Mouse (Mus musculus): ENCODE data around the gene Ccdc3. TPM values are rescaled to one million over a fixed set of nuclear protein-coding genes. Genes with fewer than 3 reads are reported as not detected.

The Ccdc3 gene
- polyA plus RNA-seq, 1 experiment from 2014 or later: 7.9 TPM

DNA sequence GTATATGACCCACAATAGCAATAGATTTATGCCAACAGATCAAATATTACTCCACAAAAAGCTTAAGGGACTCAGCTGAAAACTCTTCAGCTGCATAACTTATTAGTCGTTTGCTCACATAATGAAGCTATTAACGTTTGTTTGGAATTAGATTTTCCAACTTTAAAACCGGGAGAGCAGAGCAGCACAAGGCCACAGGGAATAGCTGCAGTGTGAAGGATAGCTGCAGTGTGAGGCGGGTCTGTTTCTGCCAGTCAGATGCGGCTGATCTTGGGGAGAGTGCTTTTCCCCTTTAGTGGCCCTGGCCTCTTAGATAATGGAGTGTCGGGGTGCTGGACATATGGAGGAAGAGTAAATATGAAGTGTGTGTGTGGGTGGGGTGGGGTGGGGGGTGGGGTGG, 6.9 kb downstream of the Ccdc3 start:
- no peaks in the 10 kb centered on the region for H3K36me3 ChIP-seq (ENCODE audit: control insufficient read depth, insufficient read depth, low read length)
- H3K27ac ChIP-seq (ENCODE audit: low read depth, low read length): no peak overlapping the region
- H3K9ac ChIP-seq (ENCODE audit: low read depth, low read length): no peak overlapping the region
- no peak overlapping the region for H3K4me2 ChIP-seq (ENCODE audit: low read length)
- WGBS: 52% methylated on average over 6 of the region's 6 CpGs
- no peaks in the 10 kb centered on the region for H3K27me3 ChIP-seq (replicated peaks; ENCODE audit: control insufficient read depth, insufficient read depth, low read length)
- no peak for ATAC-seq
- no peaks in the 10 kb centered on the region for H3K4me1 ChIP-seq (ENCODE audit: control insufficient read depth, insufficient read depth, low read depth, low read length)
- H3K4me3 ChIP-seq (ENCODE audit: low read length): no peak overlapping the region
- H3K9me3 ChIP-seq (ENCODE audit: control insufficient read depth, low read length): no peaks in the 10 kb centered on the region

DNA sequence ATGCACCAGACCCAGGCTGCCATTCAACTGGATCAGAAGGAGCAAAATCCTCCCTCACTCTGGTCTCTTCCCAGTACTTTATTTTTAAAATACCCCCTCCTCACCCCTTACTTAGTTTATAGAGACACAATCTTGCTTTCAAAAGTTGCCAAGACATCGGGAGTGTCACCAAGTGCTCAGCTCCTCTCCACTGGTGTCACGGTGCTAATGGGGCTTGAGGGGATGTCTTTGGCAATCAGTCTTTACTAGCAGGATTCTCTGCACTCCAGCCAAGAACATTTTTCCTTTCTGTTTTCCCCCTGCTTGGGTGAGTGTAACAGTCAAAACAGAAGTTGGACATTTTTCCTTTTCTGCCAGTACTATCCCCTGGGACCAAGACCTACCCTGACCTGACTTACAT, 10.3 kb downstream of the Ccdc3 start:
- 69% methylated on average over 2 of the region's 2 CpGs for WGBS
- Histone ChIP-seq H3K4me1 (ENCODE audit: control insufficient read depth, insufficient read depth, low read depth, low read length) (no peaks in the 10 kb centered on the region), H3K4me2 (ENCODE audit: low read length) (no peak overlapping the region)

DNA sequence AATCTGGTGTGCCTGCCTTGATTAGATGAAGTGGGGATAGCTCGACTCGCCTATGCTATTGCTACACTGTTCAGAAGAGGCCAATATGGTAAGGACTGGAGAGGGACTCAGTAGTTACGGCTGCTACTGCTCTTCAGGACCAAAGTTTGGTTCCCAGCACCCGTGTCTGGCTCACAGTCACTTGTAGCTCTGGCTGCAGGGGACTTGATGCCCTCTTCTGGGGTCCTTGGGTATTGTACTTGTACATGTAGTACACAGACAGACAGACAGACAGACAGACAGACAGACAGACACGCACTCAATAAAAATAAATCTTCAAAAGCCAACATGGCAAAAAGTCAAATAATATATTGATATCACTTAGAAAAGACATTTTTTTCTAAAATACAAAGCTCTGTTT, 17.1 kb downstream of the Ccdc3 start:
- WGBS: 95% methylated on average over 5 of the region's 5 CpGs

More for the DNA sequence above, 10.3 kb downstream of the Ccdc3 start:
- Histone ChIP-seq H3K36me3 (ENCODE audit: control insufficient read depth, insufficient read depth, low read length) (no peaks in the 10 kb centered on the region), H3K9ac (ENCODE audit: low read depth, low read length) (no peak overlapping the region), H3K27me3 (replicated peaks; ENCODE audit: control insufficient read depth, insufficient read depth, low read length) (no peaks in the 10 kb centered on the region), H3K9me3 (ENCODE audit: control insufficient read depth, low read length) (no peaks in the 10 kb centered on the region), H3K4me3 (ENCODE audit: low read length) (no peak overlapping the region), H3K27ac (ENCODE audit: low read depth, low read length) (no peak overlapping the region)
- no peak; the same call in 1 of the 2 replicates for ATAC-seq

DNA sequence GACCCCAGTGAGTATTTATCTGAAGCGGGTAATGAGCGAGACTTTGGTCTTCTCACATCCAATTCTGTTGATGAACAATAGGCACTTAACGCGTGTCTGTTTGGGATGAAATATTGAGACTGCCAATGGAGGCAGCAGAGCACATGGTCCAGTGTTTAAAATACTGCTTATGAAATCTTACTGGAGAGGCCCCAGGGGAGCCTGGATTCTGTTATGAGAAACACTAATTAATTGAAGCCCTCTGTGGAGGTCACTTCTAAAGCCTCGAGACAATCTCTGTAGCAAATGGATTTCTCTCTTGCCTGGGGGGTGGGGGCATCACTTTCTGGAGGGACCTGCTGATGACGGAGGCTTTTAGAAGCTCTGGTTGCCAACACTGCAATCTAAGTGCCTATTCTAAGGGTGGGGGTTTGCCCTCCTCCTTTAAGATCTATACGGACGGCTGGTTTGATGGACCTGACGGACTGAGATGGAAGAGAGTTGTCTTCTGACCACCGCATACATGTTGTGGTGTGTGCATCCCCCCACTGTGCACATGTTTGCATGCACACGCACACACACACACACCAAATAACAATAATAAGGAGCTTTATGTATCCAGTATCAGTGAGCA, 22.8 kb downstream of the Ccdc3 start:
- H3K4me2 ChIP-seq (ENCODE audit: low read length): no peak overlapping the region
- no peaks in the 10 kb centered on the region for H3K27me3 ChIP-seq (replicated peaks; ENCODE audit: control insufficient read depth, insufficient read depth, low read length)
- H3K9ac ChIP-seq (ENCODE audit: low read depth, low read length): no peak overlapping the region
- no peaks in the 10 kb centered on the region for H3K36me3 ChIP-seq (ENCODE audit: control insufficient read depth, insufficient read depth, low read length)
- no peak overlapping the region for H3K27ac ChIP-seq (ENCODE audit: low read depth, low read length)
- H3K9me3 ChIP-seq (ENCODE audit: control insufficient read depth, low read length): no peaks in the 10 kb centered on the region
- peak; percentile 34 for ATAC-seq
- no peaks in the 10 kb centered on the region for H3K4me1 ChIP-seq (ENCODE audit: control insufficient read depth, insufficient read depth, low read depth, low read length)
- H3K4me3 ChIP-seq (ENCODE audit: low read length): no peak overlapping the region
- 61% methylated on average over 11 of the region's 11 CpGs for whole genome bisulfite sequencing

More for the DNA sequence above, 17.1 kb downstream of the Ccdc3 start:
- no peaks in the 10 kb centered on the region for H3K27me3 ChIP-seq (replicated peaks; ENCODE audit: control insufficient read depth, insufficient read depth, low read length)
- H3K4me1 ChIP-seq (ENCODE audit: control insufficient read depth, insufficient read depth, low read depth, low read length): no peaks in the 10 kb centered on the region
- H3K4me3 ChIP-seq (ENCODE audit: low read length): no peak overlapping the region
- H3K4me2 ChIP-seq (ENCODE audit: low read length): no peak overlapping the region
- H3K27ac ChIP-seq (ENCODE audit: low read depth, low read length): no peak overlapping the region
- H3K36me3 ChIP-seq (ENCODE audit: control insufficient read depth, insufficient read depth, low read length): no peaks in the 10 kb centered on the region
- no peaks in the 10 kb centered on the region for H3K9me3 ChIP-seq (ENCODE audit: control insufficient read depth, low read length)
- H3K9ac ChIP-seq (ENCODE audit: low read depth, low read length): no peak overlapping the region
- ATAC-seq: no peak

DNA sequence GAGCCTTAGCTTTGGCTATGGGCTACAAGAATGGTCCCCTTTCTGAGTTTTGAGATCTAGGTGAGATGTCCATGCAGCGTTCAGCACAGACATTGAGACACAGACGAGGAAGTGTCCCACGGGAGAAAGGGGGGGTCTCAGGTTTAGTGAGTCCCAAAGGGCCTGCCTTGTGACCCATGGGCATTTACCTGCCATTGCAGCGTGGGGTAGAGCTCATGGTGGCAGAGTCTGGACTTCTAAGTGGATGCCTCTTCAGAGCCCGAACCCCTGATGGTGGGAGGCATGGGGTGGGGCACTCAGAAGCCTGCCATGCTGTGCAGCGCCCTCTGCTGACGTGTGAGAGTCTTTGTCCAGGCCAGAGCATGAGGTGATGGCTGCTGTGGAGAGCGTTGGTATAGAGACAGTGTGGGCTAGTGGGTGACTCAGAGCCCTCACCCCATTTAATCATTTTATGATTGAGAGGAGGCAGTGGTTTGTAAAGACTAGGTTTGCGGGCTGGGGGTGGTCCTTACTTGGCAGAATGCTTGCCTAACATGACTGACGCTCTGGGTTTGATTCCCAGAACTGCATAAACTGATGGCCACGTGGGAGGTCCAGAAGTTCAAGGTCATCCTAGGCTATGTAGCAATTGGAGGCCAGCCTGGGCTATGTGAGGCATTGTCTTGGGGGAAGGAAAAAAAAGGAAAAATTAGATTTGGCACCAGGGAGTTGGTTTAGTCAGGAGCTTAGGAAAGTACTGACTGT, 23.6 kb downstream of the Ccdc3 start:
- Histone ChIP-seq H3K27me3 (replicated peaks; ENCODE audit: control insufficient read depth, insufficient read depth, low read length) (no peaks in the 10 kb centered on the region), H3K36me3 (ENCODE audit: control insufficient read depth, insufficient read depth, low read length) (no peaks in the 10 kb centered on the region), H3K4me2 (ENCODE audit: low read length) (no peak overlapping the region), H3K9me3 (ENCODE audit: control insufficient read depth, low read length) (no peaks in the 10 kb centered on the region), H3K4me3 (ENCODE audit: low read length) (no peak overlapping the region), H3K9ac (ENCODE audit: low read depth, low read length) (no peak overlapping the region), H3K4me1 (ENCODE audit: control insufficient read depth, insufficient read depth, low read depth, low read length) (no peaks in the 10 kb centered on the region), H3K27ac (ENCODE audit: low read depth, low read length) (no peak overlapping the region)
- WGBS: 73% methylated on average over 11 of the region's 11 CpGs
- ATAC-seq: peak; percentile 56; the same call in 1 of the 2 replicates

DNA sequence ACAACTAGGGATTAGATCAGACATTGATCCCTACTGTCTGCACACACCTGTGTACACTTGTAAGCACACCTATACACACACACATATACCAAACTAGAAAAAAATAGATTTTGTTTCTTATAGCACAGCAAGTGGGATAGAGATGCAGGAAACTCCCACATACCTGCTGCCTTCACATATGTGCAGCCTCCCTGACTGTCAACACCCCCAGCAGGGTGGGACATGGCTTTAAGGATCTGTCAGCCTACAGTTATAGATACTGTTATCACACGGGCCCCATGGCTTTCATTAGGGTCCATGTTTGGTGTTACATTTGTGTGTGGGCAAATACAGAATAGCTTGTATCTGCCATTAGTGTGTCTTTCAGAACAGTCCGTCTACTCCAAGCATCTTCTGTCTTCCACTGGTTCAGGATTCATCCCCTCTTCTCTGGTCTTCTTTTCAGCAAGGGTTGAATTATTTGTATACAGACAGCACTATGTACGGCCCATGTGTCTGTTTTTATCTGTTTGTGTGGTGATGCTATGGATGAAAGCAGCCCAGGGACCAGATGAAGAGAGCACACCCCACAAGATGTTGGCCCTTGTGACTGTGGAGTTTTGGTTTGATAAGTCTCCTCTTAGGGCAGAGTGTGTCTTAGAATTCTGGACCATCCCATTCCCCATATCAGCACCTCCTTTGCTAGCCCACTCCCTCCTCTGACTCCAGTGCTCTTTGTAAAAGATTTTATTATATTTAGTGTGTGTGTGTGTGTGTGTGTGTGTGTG, 24.5 kb downstream of the Ccdc3 start:
- Histone ChIP-seq H3K27me3 (replicated peaks; ENCODE audit: control insufficient read depth, insufficient read depth, low read length) (no peaks in the 10 kb centered on the region), H3K36me3 (ENCODE audit: control insufficient read depth, insufficient read depth, low read length) (no peaks in the 10 kb centered on the region), H3K4me1 (ENCODE audit: control insufficient read depth, insufficient read depth, low read depth, low read length) (no peaks in the 10 kb centered on the region), H3K27ac (ENCODE audit: low read depth, low read length) (no peak overlapping the region), H3K9me3 (ENCODE audit: control insufficient read depth, low read length) (no peaks in the 10 kb centered on the region), H3K9ac (ENCODE audit: low read depth, low read length) (no peak overlapping the region), H3K4me3 (ENCODE audit: low read length) (no peak overlapping the region), H3K4me2 (ENCODE audit: low read length) (no peak overlapping the region)
- WGBS: 83% methylated on average over 3 of the region's 3 CpGs
- no peak for ATAC-seq

DNA sequence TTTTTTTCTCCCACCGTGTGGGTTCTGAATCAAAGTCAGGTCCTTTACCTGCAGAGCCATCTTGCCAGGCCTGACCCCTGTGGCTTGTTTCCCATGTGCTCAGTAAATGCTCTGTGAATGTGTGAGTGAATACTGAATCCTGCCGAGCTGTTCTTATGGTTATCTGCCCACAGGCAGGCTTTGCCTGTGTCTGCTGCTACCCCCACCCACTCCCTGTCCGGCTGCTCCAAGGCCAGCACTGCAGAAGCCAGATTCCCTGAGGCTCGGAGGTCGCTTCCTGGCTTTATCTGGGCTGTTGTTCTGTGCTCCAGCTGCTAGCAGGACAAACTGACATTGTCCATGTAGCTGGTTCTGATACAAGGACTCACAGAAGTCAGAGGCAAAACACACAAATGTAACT, 25.2 kb downstream of the Ccdc3 start:
- no peak overlapping the region for H3K4me3 ChIP-seq (ENCODE audit: low read length)
- no peak for ATAC-seq

DNA sequence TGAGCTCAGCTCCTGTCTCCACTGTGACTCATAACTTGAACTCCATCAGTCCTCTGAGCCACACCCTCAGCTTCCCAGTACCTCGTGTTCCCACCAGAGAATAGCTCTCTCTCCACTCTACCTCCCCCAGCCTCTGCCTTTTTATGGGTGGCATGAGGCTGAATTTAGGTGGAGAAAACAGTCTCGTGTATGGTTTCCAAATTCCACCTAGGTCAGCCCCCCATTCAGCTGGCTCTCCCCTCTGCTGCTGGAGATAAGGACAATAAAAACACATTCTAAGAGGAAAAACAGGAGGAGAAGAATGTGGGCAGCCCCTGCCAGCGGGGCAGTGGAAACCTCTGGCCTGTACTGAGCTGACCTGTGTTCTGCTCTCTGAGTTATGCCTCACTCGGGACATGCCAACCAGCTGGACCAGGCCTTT, 28.4 kb downstream of the Ccdc3 start:
- Histone ChIP-seq H3K9ac (ENCODE audit: low read depth, low read length) (no peak overlapping the region), H3K4me3 (ENCODE audit: low read length) (no peak overlapping the region), H3K27me3 (replicated peaks; ENCODE audit: control insufficient read depth, insufficient read depth, low read length) (no peaks in the 10 kb centered on the region), H3K27ac (ENCODE audit: low read depth, low read length) (no peak overlapping the region), H3K9me3 (ENCODE audit: control insufficient read depth, low read length) (no peaks in the 10 kb centered on the region), H3K4me1 (ENCODE audit: control insufficient read depth, insufficient read depth, low read depth, low read length) (no peaks in the 10 kb centered on the region), H3K36me3 (ENCODE audit: control insufficient read depth, insufficient read depth, low read length) (no peaks in the 10 kb centered on the region), H3K4me2 (ENCODE audit: low read length) (no peak overlapping the region)
- no peak for ATAC-seq
- 76% methylated on average over 4 of the region's 4 CpGs for WGBS

More for the DNA sequence above, 25.2 kb downstream of the Ccdc3 start:
- 55% methylated on average over 5 of the region's 5 CpGs for WGBS
- Histone ChIP-seq H3K9me3 (ENCODE audit: control insufficient read depth, low read length) (no peaks in the 10 kb centered on the region), H3K4me2 (ENCODE audit: low read length) (no peak overlapping the region), H3K9ac (ENCODE audit: low read depth, low read length) (no peak overlapping the region), H3K4me1 (ENCODE audit: control insufficient read depth, insufficient read depth, low read depth, low read length) (no peaks in the 10 kb centered on the region), H3K27ac (ENCODE audit: low read depth, low read length) (no peak overlapping the region), H3K36me3 (ENCODE audit: control insufficient read depth, insufficient read depth, low read length) (no peaks in the 10 kb centered on the region), H3K27me3 (replicated peaks; ENCODE audit: control insufficient read depth, insufficient read depth, low read length) (no peaks in the 10 kb centered on the region)

DNA sequence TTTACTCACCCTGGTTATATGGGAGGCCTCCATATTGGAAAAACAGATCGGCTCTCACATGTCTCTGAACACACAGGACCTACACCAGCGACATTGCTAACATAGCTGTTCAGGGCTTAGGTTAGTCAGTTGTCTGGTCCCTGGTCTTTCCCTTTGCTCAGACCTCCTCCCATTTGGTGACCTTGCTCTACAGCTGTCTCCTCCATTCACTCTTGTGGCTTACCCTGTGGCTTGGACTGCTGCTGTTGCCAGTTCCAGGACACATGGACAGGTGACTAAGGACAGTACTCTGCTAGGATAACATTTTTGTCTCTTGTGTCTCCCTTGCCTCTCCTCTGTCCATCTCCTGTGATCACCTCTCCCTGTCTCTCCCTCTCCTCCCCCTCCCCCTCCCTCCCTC, 29.2 kb downstream of the Ccdc3 start:
- ATAC-seq: no peak
- no peaks in the 10 kb centered on the region for H3K36me3 ChIP-seq (ENCODE audit: control insufficient read depth, insufficient read depth, low read length)
- H3K4me3 ChIP-seq (ENCODE audit: low read length): no peak overlapping the region
- no peak overlapping the region for H3K4me2 ChIP-seq (ENCODE audit: low read length)
- no peaks in the 10 kb centered on the region for H3K4me1 ChIP-seq (ENCODE audit: control insufficient read depth, insufficient read depth, low read depth, low read length)
- WGBS: 91% methylated on average over 2 of the region's 2 CpGs
- H3K9ac ChIP-seq (ENCODE audit: low read depth, low read length): no peak overlapping the region
- H3K27me3 ChIP-seq (replicated peaks; ENCODE audit: control insufficient read depth, insufficient read depth, low read length): no peaks in the 10 kb centered on the region
- H3K27ac ChIP-seq (ENCODE audit: low read depth, low read length): no peak overlapping the region
- no peaks in the 10 kb centered on the region for H3K9me3 ChIP-seq (ENCODE audit: control insufficient read depth, low read length)

Measured in hindbrain, embryonic 16.5 days (tissue).